Mouse (Mus musculus): ENCODE data around the gene Fkbp15.

Gene Fkbp15

DNA sequence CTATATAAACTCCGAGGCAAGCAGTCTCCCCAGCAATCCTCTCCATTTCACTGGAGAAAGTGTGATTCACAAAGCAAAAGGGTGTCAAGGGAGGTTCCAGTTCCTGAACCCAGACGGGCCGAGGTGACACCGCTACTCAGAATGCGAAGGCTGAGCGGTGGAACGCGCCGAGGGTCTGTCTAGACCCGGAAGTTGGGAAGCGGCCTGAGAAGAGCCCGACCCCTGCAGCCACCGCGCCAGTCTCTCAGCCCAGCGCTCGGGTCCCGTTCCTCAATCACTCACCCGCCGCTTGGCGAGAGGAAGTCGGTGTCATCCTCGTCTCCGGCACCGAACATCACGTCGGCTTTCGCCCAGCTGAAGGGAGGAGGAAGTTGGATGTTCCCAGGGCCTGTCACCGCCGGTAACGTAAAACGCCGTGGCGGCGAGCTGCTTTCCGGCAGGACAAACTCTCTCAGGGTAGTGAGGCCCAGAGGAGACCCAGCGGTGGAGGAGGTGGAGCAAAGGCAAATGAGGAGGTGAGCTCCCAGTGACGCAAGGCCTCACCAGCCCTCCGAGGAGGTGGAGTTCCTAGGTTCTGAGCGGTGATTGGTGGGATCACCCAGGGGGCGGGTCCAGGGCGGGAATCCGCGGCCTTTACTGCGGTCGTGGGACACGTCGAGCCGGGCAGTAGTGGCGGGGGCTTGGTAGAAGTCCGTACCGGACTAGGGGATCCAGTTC is at the start of gene Fkbp15, which contains the start of gene Slc31a1:
Fkbp15 (minus strand) TSS at position 461 of the 717 bp plus-strand sequence.
Slc31a1 (plus strand) TSS at position 640 of the 717 bp plus-strand sequence.
- peak; percentile 97 to 98 for DNase-seq

DNA sequence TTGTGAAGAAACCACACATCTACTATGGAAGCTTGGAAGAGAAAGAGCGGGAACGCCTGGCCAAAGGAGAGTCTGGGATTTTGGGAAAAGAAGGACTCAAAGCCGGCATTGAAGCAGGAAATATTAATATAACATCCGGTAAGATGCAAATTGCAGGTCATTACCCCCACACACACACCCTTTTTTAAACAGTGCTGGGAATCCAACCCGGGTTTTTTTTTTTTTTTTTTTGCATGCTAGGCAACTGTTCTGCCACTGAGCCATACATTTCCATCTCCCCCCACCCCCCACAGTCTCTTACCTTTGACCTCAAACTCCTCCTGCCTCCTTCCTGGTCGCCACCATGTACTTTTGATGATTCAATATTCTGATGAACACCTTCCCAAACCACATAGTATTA is 49.3 kb upstream of the Fkbp15 start:
- no peak for DNase-seq

- peak; percentile 97 to 98 for DNase-seq
Observed at GRCm38 (mm10) chr4:62408601-62409282, 48.4 kb upstream of the Fkbp15 start, which contains the start of the genes Cdc26 and Prpf4. Cdc26 (minus strand) TSS chr4:62408642. Prpf4 (plus strand) TSS chr4:62408797.

DNA sequence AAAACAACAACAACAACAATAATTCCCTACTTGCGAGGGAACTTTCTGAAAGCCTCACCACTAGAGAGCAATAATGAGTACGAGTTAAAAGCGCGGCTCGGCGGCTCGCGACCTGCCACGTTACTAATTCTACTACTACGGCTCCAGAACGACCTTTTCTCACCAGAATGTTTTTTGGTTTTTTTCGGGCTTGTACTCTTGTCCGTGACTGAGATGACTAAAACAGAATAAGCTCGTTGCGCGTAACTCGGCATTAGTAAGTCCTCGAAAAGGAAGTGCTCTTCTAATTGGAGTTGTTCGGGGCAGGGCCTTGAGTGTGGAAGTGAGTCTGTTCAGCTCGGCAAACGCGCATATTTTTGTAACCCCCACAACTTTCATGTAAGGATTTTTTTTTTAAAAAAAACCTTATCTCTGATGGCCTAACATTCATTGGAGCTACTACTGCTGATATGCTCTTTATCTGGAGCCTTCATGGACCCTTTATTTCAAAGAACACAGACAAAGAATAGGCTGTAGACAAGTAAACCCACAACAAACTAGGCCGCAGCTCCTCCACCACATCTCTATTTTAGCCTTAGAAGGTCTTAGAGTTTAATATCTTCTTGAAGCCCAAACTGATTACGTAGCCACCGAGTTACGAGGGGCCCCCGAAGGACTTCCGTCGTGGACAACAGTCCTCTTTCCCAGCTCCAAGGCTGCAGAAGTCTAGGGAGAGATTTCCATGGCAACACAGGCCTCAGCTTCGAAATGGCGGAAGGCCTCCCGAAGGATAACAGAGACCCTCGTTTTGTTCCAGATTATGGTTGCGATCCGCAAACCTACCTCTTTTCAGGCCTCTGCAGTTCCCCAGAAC is 47.6 kb upstream of the Fkbp15 start:
- DNase-seq, result peak; percentile 63 to 66

DNA sequence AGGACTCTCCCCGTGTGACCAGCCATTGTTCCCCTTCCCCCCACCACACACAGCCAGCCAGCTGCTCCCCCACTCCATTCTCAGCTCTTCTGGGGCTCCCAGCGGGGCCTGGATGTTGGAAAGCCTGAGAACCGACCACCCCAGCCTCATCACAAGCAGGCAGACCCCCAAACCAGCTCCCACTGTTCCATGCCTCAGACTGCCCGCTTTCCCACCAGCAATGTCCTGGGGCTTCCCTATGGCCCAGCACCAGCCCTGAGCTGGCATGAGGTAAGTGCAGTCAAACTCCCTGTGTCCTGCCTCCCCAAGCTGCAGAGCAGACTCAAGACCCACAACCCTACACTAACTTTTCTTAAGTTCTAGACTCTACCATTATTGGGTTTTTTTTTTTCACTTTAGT is 45.8 kb upstream of the Fkbp15 start:
- DNase-seq, result no peak

DNA sequence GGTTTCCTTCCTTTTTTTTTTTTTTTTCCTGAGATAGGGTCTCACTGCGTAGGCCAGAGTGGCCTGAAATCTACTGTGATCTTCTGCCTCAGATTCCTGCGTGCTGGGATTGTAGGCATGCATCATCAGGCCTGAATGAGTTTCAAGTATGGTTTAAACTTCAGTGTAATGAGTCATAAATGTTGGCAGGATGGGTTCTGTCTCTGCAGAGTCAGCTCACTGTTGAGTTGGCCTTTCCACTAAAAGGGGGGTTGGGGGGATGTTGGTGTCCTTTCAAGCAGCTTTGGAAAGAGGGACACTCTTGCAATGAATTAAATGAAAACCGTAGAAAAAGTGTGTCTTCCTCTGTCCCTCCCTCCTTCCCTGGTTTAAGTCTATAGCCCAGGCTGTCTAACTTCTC is 38.6 kb upstream of the Fkbp15 start:
- DNase-seq, result no peak

DNA sequence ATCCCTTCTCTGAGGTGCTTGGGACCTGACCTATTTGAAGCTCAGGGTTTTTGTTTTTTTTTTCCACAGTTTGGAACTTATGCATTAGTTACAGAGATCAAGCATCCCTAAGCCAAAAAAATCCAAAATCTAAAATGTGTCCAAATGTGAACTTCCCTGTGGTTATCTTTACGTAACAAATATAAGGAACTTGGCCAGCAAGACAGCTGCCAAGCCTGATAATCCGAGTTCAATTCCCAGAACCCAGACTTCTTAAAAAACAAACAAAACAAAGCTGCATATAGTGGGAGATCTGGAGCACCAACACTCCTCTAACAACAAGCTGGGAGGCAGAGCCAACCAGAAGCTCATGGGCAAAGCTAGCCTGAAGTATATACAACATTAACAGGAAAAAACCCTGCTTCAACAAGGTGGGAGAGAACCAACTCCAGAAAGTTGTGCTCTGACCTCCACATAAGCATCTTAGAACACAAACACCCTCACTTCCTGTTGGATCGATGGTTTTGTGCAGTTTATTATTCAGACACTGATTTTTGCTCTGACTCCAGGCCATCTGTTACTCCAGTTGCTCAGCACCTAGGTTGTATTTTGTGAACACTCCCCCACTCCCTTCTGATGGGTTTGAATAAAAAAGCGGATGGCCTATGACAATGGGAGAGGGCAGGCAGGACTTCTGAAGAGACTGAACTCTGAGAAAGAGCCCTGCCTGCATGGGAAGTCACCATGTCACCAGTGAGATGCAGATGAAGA is 37.4 kb upstream of the Fkbp15 start:
- DNase-seq, result no peak

DNA sequence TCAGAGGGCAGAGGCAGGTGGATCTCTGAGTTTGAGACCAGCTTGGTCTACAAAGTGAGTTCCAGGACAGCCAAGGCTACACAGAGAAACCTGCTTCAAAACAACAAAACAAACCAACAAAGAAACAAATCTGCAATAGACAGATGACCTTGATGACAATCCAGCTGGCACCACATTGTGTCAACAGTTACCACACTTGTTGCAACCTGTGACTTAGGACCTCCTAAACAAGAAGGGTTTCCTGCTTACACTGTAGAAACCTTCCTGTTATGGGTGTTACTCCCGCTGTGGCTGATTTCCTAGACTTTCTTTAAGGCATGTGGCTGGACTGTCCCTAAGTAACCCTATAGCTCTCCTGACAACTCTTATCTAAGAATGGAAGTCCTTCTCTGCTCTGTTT is 35.5 kb upstream of the Fkbp15 start:
- DNase-seq, result no peak

GRCm38 (mm10) chr4:62393459-62393858 is 33.1 kb upstream of the Fkbp15 start:
- DNase-seq, result no peak

- DNase-seq, result no peak
Observed at GRCm38 (mm10) chr4:62391892-62392291, 31.5 kb upstream of the Fkbp15 start.

- DNase-seq, result no peak
Observed at GRCm38 (mm10) chr4:62389592-62390512, 29.5 kb upstream of the Fkbp15 start.

DNA sequence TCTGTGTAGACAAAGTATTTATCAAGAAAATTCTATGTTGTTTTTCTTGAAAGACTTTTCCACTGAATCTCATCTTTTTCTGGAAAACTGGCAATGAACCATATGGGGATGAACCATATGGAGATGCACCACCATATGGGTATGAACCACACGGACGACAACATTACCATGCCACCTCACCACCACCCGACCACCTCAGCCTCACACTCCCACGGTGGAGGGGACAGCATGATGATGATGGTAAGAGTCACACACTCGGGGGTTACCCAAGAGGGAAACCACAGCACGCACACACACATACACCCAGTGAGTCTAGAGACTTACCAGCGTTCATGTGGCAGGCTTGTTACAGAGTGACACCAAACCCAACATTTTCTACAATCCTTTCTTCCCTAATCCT is 25.1 kb upstream of the Fkbp15 start:
- DNase-seq, result no peak

GRCm38 (mm10) chr4:62384159-62384558 is 23.8 kb upstream of the Fkbp15 start:
- DNase-seq, result no peak

DNA sequence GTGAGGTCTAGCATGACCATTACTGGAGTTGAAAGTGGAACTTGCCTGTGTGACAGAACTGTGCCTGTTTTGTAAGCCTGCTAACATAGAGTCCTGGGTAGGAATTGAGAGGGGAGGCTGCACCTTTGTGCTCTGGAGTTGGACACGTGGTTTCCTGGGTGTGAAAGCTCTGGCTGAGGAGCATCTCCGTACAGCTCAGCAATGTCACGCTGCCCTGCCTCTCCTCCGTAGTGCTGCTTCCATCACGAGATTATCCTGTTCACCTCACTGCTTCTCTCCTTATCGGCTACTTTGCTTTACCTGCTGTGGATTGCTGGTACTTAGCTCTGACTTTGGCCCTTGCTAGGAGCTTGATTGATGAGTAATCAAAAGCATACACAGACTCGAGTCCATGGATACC is 23.4 kb upstream of the Fkbp15 start:
- DNase-seq, result no peak

DNA sequence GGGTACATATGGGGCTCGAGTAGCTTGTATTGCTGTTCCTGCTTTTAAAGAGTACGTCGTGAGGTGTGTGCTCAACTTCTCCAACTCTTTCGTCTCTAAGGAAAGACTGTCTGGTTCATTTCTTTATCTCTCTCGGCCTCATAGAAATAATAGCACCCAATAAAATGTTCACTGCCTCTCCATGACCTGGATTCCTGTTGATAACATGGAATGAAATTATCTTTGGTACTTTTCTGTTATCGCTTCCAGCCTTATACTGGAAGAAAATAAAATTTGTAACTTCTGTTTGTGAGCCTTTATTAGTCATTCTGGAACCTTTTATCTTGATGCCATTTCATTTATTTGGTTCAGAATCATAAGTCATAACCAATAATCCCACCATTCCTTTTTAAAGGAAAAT is 22.9 kb upstream of the Fkbp15 start:
- no peak for DNase-seq

DNA sequence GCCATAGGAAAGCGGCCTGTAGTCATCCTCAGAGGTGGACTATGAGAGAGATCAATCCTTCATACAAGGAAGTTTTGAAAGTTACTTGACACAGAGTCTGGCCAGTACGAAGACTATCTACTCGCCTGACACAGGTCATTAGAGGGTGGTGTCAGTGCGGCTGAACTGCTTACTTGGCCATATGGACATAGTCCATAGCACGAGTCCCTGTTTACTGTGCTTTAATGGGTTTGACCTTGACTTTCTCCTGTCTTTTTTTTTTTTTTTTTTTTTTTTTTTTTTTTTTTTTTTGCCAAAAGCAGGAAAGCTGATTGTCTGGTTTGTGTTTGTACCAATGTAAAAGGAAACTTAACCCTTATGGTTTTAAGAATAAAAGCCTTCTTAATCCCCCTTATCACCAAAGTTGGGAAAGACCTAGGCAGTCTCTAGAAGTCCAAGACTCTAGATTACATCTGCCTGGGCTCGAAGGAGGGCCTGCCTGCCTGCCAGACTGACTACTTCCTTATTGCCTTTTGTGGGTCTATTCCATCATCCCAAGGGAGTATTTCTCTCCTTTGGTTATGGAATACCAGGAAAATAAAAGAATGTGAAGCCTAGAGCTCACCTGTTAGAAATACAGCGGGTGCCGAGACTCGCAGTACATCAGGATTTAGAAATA is 19.5 kb upstream of the Fkbp15 start:
- no peak for DNase-seq

DNA sequence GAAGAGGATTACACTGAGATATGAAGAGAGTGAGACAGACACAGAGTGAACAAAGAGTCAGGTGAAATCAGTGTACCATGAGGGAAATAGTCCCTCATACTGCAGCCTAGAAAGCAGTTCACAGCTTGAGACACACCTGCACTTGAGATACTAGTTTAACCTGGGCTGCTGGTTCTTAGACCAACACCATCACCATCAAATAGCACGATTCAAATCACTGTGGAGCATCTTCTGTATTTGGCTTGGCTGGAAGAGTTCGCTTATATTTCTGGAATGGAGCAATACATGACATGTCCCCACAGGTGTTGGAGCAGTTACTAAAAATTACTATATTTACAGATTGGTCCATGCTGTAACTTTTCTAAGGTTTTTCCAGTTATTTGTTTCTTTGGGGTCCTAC is 15.8 kb upstream of the Fkbp15 start:
- DNase-seq, result no peak

DNA sequence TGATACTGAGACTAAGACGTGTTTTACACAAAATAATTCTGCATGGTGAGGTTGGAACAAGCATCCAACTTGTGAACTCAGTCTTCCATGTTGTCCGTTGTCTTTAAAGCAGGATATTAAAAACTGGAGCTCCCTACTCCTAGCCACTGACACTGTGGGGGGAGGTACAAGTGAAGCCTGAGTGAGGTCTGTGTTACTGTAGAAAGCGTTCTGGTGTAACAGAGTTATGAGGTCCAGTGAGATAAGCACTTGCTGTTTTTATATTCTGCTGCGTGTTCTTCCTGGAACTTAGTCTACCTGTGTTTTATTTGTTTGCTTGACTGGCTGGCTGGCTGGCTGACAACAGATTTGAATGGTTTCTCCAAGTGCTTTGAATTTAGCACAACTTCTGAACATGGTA is 14.0 kb upstream of the Fkbp15 start:
- no peak for DNase-seq

DNA sequence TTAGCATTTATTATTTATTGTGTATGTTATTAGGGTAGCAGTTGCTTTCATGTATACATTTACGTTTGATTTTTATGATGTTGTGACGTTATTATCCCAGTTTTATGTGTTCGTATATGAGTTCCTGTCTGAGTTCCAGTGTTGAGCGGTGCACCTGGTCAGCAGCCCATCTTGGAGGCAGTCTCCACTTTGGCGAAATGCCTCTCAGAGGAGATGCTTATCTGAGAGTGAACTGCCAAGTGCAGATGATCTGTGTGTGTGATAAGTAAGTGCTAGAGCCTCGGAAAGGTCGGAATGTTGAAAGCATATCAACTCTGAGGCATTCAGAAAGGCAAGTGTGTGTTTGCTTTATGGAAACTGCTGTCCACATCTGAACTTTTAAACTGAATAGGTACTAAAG is 13.3 kb upstream of the Fkbp15 start:
- DNase-seq, result no peak

DNA sequence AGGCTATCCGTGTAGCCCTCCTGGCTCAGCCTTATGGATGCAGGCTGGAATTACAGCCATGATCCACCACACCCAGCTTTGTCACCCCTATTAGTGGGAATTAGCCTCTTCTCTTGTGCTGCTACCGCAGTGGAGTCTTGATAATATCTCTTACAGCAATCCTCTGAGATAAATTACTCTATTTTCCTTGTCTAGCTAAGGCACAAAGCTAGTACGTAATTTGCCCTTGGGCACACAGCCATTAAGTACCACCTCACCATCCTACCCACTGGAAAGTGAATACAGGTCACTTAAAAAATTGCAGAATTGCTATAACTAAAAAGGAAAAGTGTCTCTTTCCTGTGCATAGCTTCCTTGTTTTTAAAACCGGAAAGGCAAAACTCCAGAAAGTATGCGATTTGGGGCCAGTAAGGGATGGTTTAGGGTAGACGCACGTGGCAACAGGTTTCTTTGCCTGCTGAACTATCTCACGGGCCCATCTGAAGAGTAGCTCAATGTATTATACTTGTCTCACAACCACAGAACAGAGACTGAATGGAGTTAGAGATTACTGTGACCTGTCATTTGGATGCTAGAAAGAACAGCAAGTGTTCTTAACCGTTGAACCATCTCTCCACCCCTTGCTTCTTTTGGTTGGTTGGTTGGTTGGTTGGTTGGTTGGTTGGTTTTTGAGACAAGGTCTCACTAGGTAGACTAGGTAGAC is 12.6 kb upstream of the Fkbp15 start:
- no peak for DNase-seq

All from lung, postnatal 4 days (tissue).